Mouse (Mus musculus): ENCODE results near the gene C330021F23Rik. TPM values are rescaled to one million over a fixed set of nuclear protein-coding genes. Genes with fewer than 3 reads are reported as not detected.

The C330021F23Rik gene
- polyA plus RNA-seq (2014; fragmentation: Nextera tagmentation; extraction: Ambion mirVana), result 0.72 TPM in 1 of 2 replicates, not detected in the other

- no peaks in the 10 kb centered on the region for H3K27me3 ChIP-seq (ENCODE audit: control insufficient read depth, insufficient read depth, low read length)
- 1% methylated on average over 12 of the region's 12 CpGs for WGBS
- no peak within 1 kb of the TSS for H3K27ac ChIP-seq
- ATAC-seq (ENCODE audit: low FRiP score) (no peak; the same call in 1 of the 2 replicates), DNase-seq (ENCODE audit: low spot score) (no peak)
- H3K9me3 ChIP-seq (ENCODE audit: control insufficient read depth, low read length), result no peaks in the 10 kb centered on the region
- H3K36me3 ChIP-seq (replicated peaks; ENCODE audit: control insufficient read depth, insufficient read depth), result no peaks in the 10 kb centered on the region
- no peak within 1 kb of the TSS for H3K4me3 ChIP-seq (replicated peaks; ENCODE audit: low read length)
- H3K4me2 ChIP-seq (replicated peaks), result peak within 1 kb of the TSS; percentile 29
- peak within 1 kb of the TSS; percentile 1; the same call in 1 of the 2 replicates for H3K9ac ChIP-seq
- no peaks in the 10 kb centered on the region for H3K4me1 ChIP-seq (replicated peaks; ENCODE audit: control insufficient read depth, insufficient read depth, low read length)
Observed at GRCm38 (mm10) chr8:3567641-3568371, at the start of gene C330021F23Rik. Gene C330021F23Rik, plus strand, starts transcription at chr8:3567990.

- no peaks in the 10 kb centered on the region for H3K27me3 ChIP-seq (ENCODE audit: control insufficient read depth, insufficient read depth, low read length)
- no peak overlapping the region for H3K9ac ChIP-seq
- no peaks in the 10 kb centered on the region for H3K9me3 ChIP-seq (ENCODE audit: control insufficient read depth, low read length)
- H3K4me3 ChIP-seq (replicated peaks; ENCODE audit: low read length), result no peak overlapping the region
- H3K36me3 ChIP-seq (replicated peaks; ENCODE audit: control insufficient read depth, insufficient read depth), result peaks cover 54% of the 10 kb centered on the region
- H3K27ac ChIP-seq, result no peak overlapping the region
- H3K4me1 ChIP-seq (replicated peaks; ENCODE audit: control insufficient read depth, insufficient read depth, low read length), result 0 out of 2 replicates have a peak, but pooled peaks cover 3% of the 10 kb centered on the region
- ATAC-seq (ENCODE audit: low FRiP score), result no peak
- no peak for DNase-seq (ENCODE audit: low spot score)
- no peak overlapping the region for H3K4me2 ChIP-seq (replicated peaks)
- 93% methylated on average over 13 of the region's 13 CpGs for WGBS
Observed at GRCm38 (mm10) chr8:3522007-3522697, 45.6 kb upstream of the C330021F23Rik start.

- H3K27me3 ChIP-seq (ENCODE audit: control insufficient read depth, insufficient read depth, low read length), result no peaks in the 10 kb centered on the region
- H3K4me2 ChIP-seq (replicated peaks), result no peak overlapping the region
- H3K9ac ChIP-seq, result no peak overlapping the region
- DNase-seq (ENCODE audit: low spot score) (no peak), ATAC-seq (ENCODE audit: low FRiP score) (no peak)
- peaks cover 57% of the 10 kb centered on the region for H3K36me3 ChIP-seq (replicated peaks; ENCODE audit: control insufficient read depth, insufficient read depth)
- H3K9me3 ChIP-seq (ENCODE audit: control insufficient read depth, low read length), result no peaks in the 10 kb centered on the region
- WGBS, result 93% methylated on average over 5 of the region's 5 CpGs
- H3K4me3 ChIP-seq (replicated peaks; ENCODE audit: low read length), result no peak overlapping the region
- no peak overlapping the region for H3K27ac ChIP-seq
- H3K4me1 ChIP-seq (replicated peaks; ENCODE audit: control insufficient read depth, insufficient read depth, low read length), result no peaks in the 10 kb centered on the region
Observed at GRCm38 (mm10) chr8:3530816-3531215, 37.0 kb upstream of the C330021F23Rik start.

GRCm38 (mm10) chr8:3531936-3532335, 35.9 kb upstream of the C330021F23Rik start:
- ATAC-seq (ENCODE audit: low FRiP score), result no peak
- Histone ChIP-seq H3K27ac (no peak overlapping the region), H3K4me1 (replicated peaks; ENCODE audit: control insufficient read depth, insufficient read depth, low read length) (no peaks in the 10 kb centered on the region), H3K4me3 (replicated peaks; ENCODE audit: low read length) (no peak overlapping the region), H3K27me3 (ENCODE audit: control insufficient read depth, insufficient read depth, low read length) (no peaks in the 10 kb centered on the region), H3K36me3 (replicated peaks; ENCODE audit: control insufficient read depth, insufficient read depth) (peaks cover 60% of the 10 kb centered on the region), H3K9me3 (ENCODE audit: control insufficient read depth, low read length) (no peaks in the 10 kb centered on the region), H3K4me2 (replicated peaks) (no peak overlapping the region), H3K9ac (no peak overlapping the region)
- DNase-seq (ENCODE audit: low spot score), result no peak
- WGBS, result 96% methylated on average over 18 of the region's 18 CpGs

GRCm38 (mm10) chr8:3536053-3536841, 31.5 kb upstream of the C330021F23Rik start:
- H3K36me3 ChIP-seq (replicated peaks; ENCODE audit: control insufficient read depth, insufficient read depth), result peaks cover 82% of the 10 kb centered on the region
- H3K4me1 ChIP-seq (replicated peaks; ENCODE audit: control insufficient read depth, insufficient read depth, low read length), result no peaks in the 10 kb centered on the region
- no peak overlapping the region for H3K4me3 ChIP-seq (replicated peaks; ENCODE audit: low read length)
- H3K9me3 ChIP-seq (ENCODE audit: control insufficient read depth, low read length), result no peaks in the 10 kb centered on the region
- H3K27me3 ChIP-seq (ENCODE audit: control insufficient read depth, insufficient read depth, low read length), result no peaks in the 10 kb centered on the region
- no peak overlapping the region for H3K4me2 ChIP-seq (replicated peaks)
- no peak for ATAC-seq (ENCODE audit: low FRiP score)
- 70% methylated on average over 15 of the region's 15 CpGs for WGBS
- no peak for DNase-seq (ENCODE audit: low spot score)
- no peak overlapping the region for H3K9ac ChIP-seq
- H3K27ac ChIP-seq, result no peak overlapping the region

GRCm38 (mm10) chr8:3536940-3537339, 30.9 kb upstream of the C330021F23Rik start:
- Histone ChIP-seq H3K36me3 (replicated peaks; ENCODE audit: control insufficient read depth, insufficient read depth) (peaks cover 82% of the 10 kb centered on the region), H3K9ac (no peak overlapping the region), H3K4me2 (replicated peaks) (no peak overlapping the region), H3K4me1 (replicated peaks; ENCODE audit: control insufficient read depth, insufficient read depth, low read length) (no peaks in the 10 kb centered on the region), H3K9me3 (ENCODE audit: control insufficient read depth, low read length) (no peaks in the 10 kb centered on the region), H3K27me3 (ENCODE audit: control insufficient read depth, insufficient read depth, low read length) (no peaks in the 10 kb centered on the region), H3K27ac (no peak overlapping the region), H3K4me3 (replicated peaks; ENCODE audit: low read length) (no peak overlapping the region)
- DNase-seq (ENCODE audit: low spot score), result no peak
- ATAC-seq (ENCODE audit: low FRiP score), result no peak
- WGBS, result 94% methylated on average over 9 of the region's 9 CpGs

GRCm38 (mm10) chr8:3537666-3538065, 30.1 kb upstream of the C330021F23Rik start:
- WGBS, result 95% methylated on average over 26 of the region's 26 CpGs
- peaks cover 77% of the 10 kb centered on the region for H3K36me3 ChIP-seq (replicated peaks; ENCODE audit: control insufficient read depth, insufficient read depth)

GRCm38 (mm10) chr8:3539146-3539545, 28.6 kb upstream of the C330021F23Rik start:
- H3K27me3 ChIP-seq (ENCODE audit: control insufficient read depth, insufficient read depth, low read length), result no peaks in the 10 kb centered on the region
- H3K27ac ChIP-seq, result no peak overlapping the region
- 86% methylated on average over 7 of the region's 7 CpGs for WGBS
- DNase-seq (ENCODE audit: low spot score), result no peak
- H3K36me3 ChIP-seq (replicated peaks; ENCODE audit: control insufficient read depth, insufficient read depth), result peaks cover 82% of the 10 kb centered on the region
- H3K4me1 ChIP-seq (replicated peaks; ENCODE audit: control insufficient read depth, insufficient read depth, low read length), result no peaks in the 10 kb centered on the region
- H3K9me3 ChIP-seq (ENCODE audit: control insufficient read depth, low read length), result no peaks in the 10 kb centered on the region
- ATAC-seq (ENCODE audit: low FRiP score), result no peak
- no peak overlapping the region for H3K4me2 ChIP-seq (replicated peaks)
- no peak overlapping the region for H3K4me3 ChIP-seq (replicated peaks; ENCODE audit: low read length)
- no peak overlapping the region for H3K9ac ChIP-seq

More at GRCm38 (mm10) chr8:3537666-3538065, 30.1 kb upstream of the C330021F23Rik start:
- ATAC-seq (ENCODE audit: low FRiP score) (peak; percentile 52; the same call in 1 of the 2 replicates), DNase-seq (ENCODE audit: low spot score) (no peak)
- Histone ChIP-seq H3K9ac (no peak overlapping the region), H3K4me3 (replicated peaks; ENCODE audit: low read length) (no peak overlapping the region), H3K27me3 (ENCODE audit: control insufficient read depth, insufficient read depth, low read length) (no peaks in the 10 kb centered on the region), H3K4me2 (replicated peaks) (no peak overlapping the region), H3K4me1 (replicated peaks; ENCODE audit: control insufficient read depth, insufficient read depth, low read length) (no peaks in the 10 kb centered on the region), H3K27ac (no peak overlapping the region), H3K9me3 (ENCODE audit: control insufficient read depth, low read length) (no peaks in the 10 kb centered on the region)

GRCm38 (mm10) chr8:3540076-3540475, 27.7 kb upstream of the C330021F23Rik start:
- H3K27me3 ChIP-seq (ENCODE audit: control insufficient read depth, insufficient read depth, low read length), result no peaks in the 10 kb centered on the region
- H3K9ac ChIP-seq, result no peak overlapping the region
- DNase-seq (ENCODE audit: low spot score) (no peak), ATAC-seq (ENCODE audit: low FRiP score) (no peak)
- H3K36me3 ChIP-seq (replicated peaks; ENCODE audit: control insufficient read depth, insufficient read depth), result peaks cover 91% of the 10 kb centered on the region
- 95% methylated on average over 4 of the region's 4 CpGs for WGBS
- H3K27ac ChIP-seq, result no peak overlapping the region
- no peaks in the 10 kb centered on the region for H3K4me1 ChIP-seq (replicated peaks; ENCODE audit: control insufficient read depth, insufficient read depth, low read length)
- no peak overlapping the region for H3K4me3 ChIP-seq (replicated peaks; ENCODE audit: low read length)
- no peak overlapping the region for H3K4me2 ChIP-seq (replicated peaks)
- H3K9me3 ChIP-seq (ENCODE audit: control insufficient read depth, low read length), result no peaks in the 10 kb centered on the region

All from hindbrain, embryonic 14.5 days (tissue).